Mouse (Mus musculus): ENCODE data around the gene Thada. TPM values are rescaled to one million over a fixed set of nuclear protein-coding genes. Genes with fewer than 3 reads are reported as not detected.

Gene Thada
- polyA plus RNA-seq, 1 experiment, result 9.4 TPM

GRCm38 (mm10) chr17:84399431-84399830 is 66.6 kb downstream of the Thada start:
- H3K4me1 ChIP-seq (ENCODE audit: control insufficient read depth, insufficient read depth, low read length), result no peaks in the 10 kb centered on the region
- no peak for DNase-seq
- H3K27ac ChIP-seq (ENCODE audit: insufficient read depth, low read depth, low read length), result no peak overlapping the region
- 92% methylated on average over 6 of the region's 6 CpGs for WGBS
- no peaks in the 10 kb centered on the region for H3K27me3 ChIP-seq (replicated peaks; ENCODE audit: control insufficient read depth, insufficient read depth, low read length)
- H3K4me3 ChIP-seq (ENCODE audit: insufficient read depth, low read depth, low read length), result no peak overlapping the region
- peaks cover 3% of the 10 kb centered on the region for H3K36me3 ChIP-seq (ENCODE audit: control insufficient read depth, insufficient read depth, low read length)
- TF ChIP-seq POLR2A (IDR thresholded peaks at IDR 0.05; ENCODE audit: low read depth, low read length) (no peak), CTCF (conservative IDR thresholded peaks at IDR 0.05; ENCODE audit: insufficient read depth, insufficient read length, low read depth, low read length) (no peak)

- TF ChIP-seq POLR2A (IDR thresholded peaks at IDR 0.05; ENCODE audit: low read depth, low read length) (no peak), CTCF (conservative IDR thresholded peaks at IDR 0.05; ENCODE audit: insufficient read depth, insufficient read length, low read depth, low read length) (no peak)
- WGBS, result 76% methylated on average over 2 of the region's 2 CpGs
- peak; percentile 24 for DNase-seq
- H3K4me1 ChIP-seq (ENCODE audit: control insufficient read depth, insufficient read depth, low read length), result no peaks in the 10 kb centered on the region
- H3K4me3 ChIP-seq (ENCODE audit: insufficient read depth, low read depth, low read length), result no peak overlapping the region
- no peaks in the 10 kb centered on the region for H3K27me3 ChIP-seq (replicated peaks; ENCODE audit: control insufficient read depth, insufficient read depth, low read length)
- no peak overlapping the region for H3K27ac ChIP-seq (ENCODE audit: insufficient read depth, low read depth, low read length)
- H3K36me3 ChIP-seq (ENCODE audit: control insufficient read depth, insufficient read depth, low read length), result peaks cover 3% of the 10 kb centered on the region; the same call in 1 of the 2 replicates
Measured at GRCm38 (mm10) chr17:84390026-84390425, 76.0 kb downstream of the Thada start.

GRCm38 (mm10) chr17:84386176-84386575 is 79.8 kb downstream of the Thada start:
- 75% methylated on average over 4 of the region's 4 CpGs for WGBS
- no peak for DNase-seq
- H3K4me3 ChIP-seq (ENCODE audit: insufficient read depth, low read depth, low read length), result no peak overlapping the region
- H3K27me3 ChIP-seq (replicated peaks; ENCODE audit: control insufficient read depth, insufficient read depth, low read length), result no peaks in the 10 kb centered on the region
- no peak overlapping the region for H3K27ac ChIP-seq (ENCODE audit: insufficient read depth, low read depth, low read length)
- TF ChIP-seq CTCF (conservative IDR thresholded peaks at IDR 0.05; ENCODE audit: insufficient read depth, insufficient read length, low read depth, low read length), result no peak
- TF ChIP-seq POLR2A (IDR thresholded peaks at IDR 0.05; ENCODE audit: low read depth, low read length), result no peak
- peaks cover 4% of the 10 kb centered on the region; the same call in 1 of the 2 replicates for H3K36me3 ChIP-seq (ENCODE audit: control insufficient read depth, insufficient read depth, low read length)
- H3K4me1 ChIP-seq (ENCODE audit: control insufficient read depth, insufficient read depth, low read length), result no peaks in the 10 kb centered on the region

- Histone ChIP-seq H3K27ac (ENCODE audit: insufficient read depth, low read depth, low read length) (no peak overlapping the region), H3K4me1 (ENCODE audit: control insufficient read depth, insufficient read depth, low read length) (no peaks in the 10 kb centered on the region), H3K4me3 (ENCODE audit: insufficient read depth, low read depth, low read length) (no peak overlapping the region), H3K36me3 (ENCODE audit: control insufficient read depth, insufficient read depth, low read length) (peaks cover 4% of the 10 kb centered on the region; the same call in 1 of the 2 replicates), H3K27me3 (replicated peaks; ENCODE audit: control insufficient read depth, insufficient read depth, low read length) (no peaks in the 10 kb centered on the region)
- WGBS, result 75% methylated on average over 6 of the region's 6 CpGs
- peak; percentile 40 for DNase-seq
- TF ChIP-seq CTCF (conservative IDR thresholded peaks at IDR 0.05; ENCODE audit: insufficient read depth, insufficient read length, low read depth, low read length) (0 out of 2 replicates have a peak, but pooled peaks have one; percentile 6), POLR2A (IDR thresholded peaks at IDR 0.05; ENCODE audit: low read depth, low read length) (no peak)
Measured at GRCm38 (mm10) chr17:84385696-84386095, 80.3 kb downstream of the Thada start.

- Histone ChIP-seq H3K36me3 (ENCODE audit: control insufficient read depth, insufficient read depth, low read length) (peaks cover 4% of the 10 kb centered on the region; the same call in 1 of the 2 replicates), H3K27me3 (replicated peaks; ENCODE audit: control insufficient read depth, insufficient read depth, low read length) (no peaks in the 10 kb centered on the region), H3K4me1 (ENCODE audit: control insufficient read depth, insufficient read depth, low read length) (no peaks in the 10 kb centered on the region), H3K27ac (ENCODE audit: insufficient read depth, low read depth, low read length) (no peak overlapping the region), H3K4me3 (ENCODE audit: insufficient read depth, low read depth, low read length) (no peak overlapping the region)
- TF ChIP-seq CTCF (conservative IDR thresholded peaks at IDR 0.05; ENCODE audit: insufficient read depth, insufficient read length, low read depth, low read length) (peak; percentile 32; the same call in 1 of the 2 replicates), POLR2A (IDR thresholded peaks at IDR 0.05; ENCODE audit: low read depth, low read length) (no peak)
- DNase-seq, result no peak
Measured at GRCm38 (mm10) chr17:84384661-84385060, 81.3 kb downstream of the Thada start.

GRCm38 (mm10) chr17:84380340-84380739 is 85.7 kb downstream of the Thada start:
- H3K36me3 ChIP-seq (ENCODE audit: control insufficient read depth, insufficient read depth, low read length), result peaks cover 1% of the 10 kb centered on the region; the same call in 1 of the 2 replicates
- no peak overlapping the region for H3K27ac ChIP-seq (ENCODE audit: insufficient read depth, low read depth, low read length)
- no peaks in the 10 kb centered on the region for H3K27me3 ChIP-seq (replicated peaks; ENCODE audit: control insufficient read depth, insufficient read depth, low read length)
- TF ChIP-seq CTCF (conservative IDR thresholded peaks at IDR 0.05; ENCODE audit: insufficient read depth, insufficient read length, low read depth, low read length) (no peak), POLR2A (IDR thresholded peaks at IDR 0.05; ENCODE audit: low read depth, low read length) (no peak)
- H3K4me1 ChIP-seq (ENCODE audit: control insufficient read depth, insufficient read depth, low read length), result no peaks in the 10 kb centered on the region
- WGBS, result 95% methylated on average over 9 of the region's 9 CpGs
- no peak for DNase-seq
- no peak overlapping the region for H3K4me3 ChIP-seq (ENCODE audit: insufficient read depth, low read depth, low read length)

- Histone ChIP-seq H3K36me3 (ENCODE audit: control insufficient read depth, insufficient read depth, low read length) (peaks cover 2% of the 10 kb centered on the region; the same call in 1 of the 2 replicates), H3K4me3 (ENCODE audit: insufficient read depth, low read depth, low read length) (no peak overlapping the region), H3K27me3 (replicated peaks; ENCODE audit: control insufficient read depth, insufficient read depth, low read length) (no peaks in the 10 kb centered on the region), H3K4me1 (ENCODE audit: control insufficient read depth, insufficient read depth, low read length) (no peaks in the 10 kb centered on the region), H3K27ac (ENCODE audit: insufficient read depth, low read depth, low read length) (no peak overlapping the region)
- no peak for DNase-seq
- TF ChIP-seq CTCF (conservative IDR thresholded peaks at IDR 0.05; ENCODE audit: insufficient read depth, insufficient read length, low read depth, low read length) (no peak), POLR2A (IDR thresholded peaks at IDR 0.05; ENCODE audit: low read depth, low read length) (no peak)
- 94% methylated on average over 4 of the region's 4 CpGs for WGBS
Measured at GRCm38 (mm10) chr17:84376882-84377281, 89.1 kb downstream of the Thada start.
